Mouse (Mus musculus) Patski (cell line): Measurements from ENCODE around the gene Sdf4. TPM values are rescaled to one million over a fixed set of nuclear protein-coding genes. Genes with fewer than 3 reads are reported as not detected.

ENCODE experiments used
- ATAC-seq: fragments of 100-300 bp; one replicate; pipeline ENCODE4 v1.8.0; 2021
- CTCF ChIA-PET: fragments of 350-600 bp; sonication (Branson Sonifier 250); formaldehyde crosslinking; loops from one replicate; lab custom pipeline; 2022; ENCODE audit warnings: inconsistent platforms; lab: Charles Lee
- POLR2A ChIA-PET: fragments of 350-600 bp; sonication (Branson Sonifier 250); formaldehyde crosslinking; loops from one replicate; lab custom pipeline; 2022; ENCODE audit warnings: antibody characterized with exemption, inconsistent platforms; lab: Charles Lee
- DNase-seq: peaks from one replicate; pipeline ENCODE4 v3.0.0-alpha.2; 2011; ENCODE audit warnings: low read depth, low spot score
- H3K27me3 ChIP-seq: fragments of 371-371 bp; one replicate; pipeline ENCODE4 v1.5.1; 2021
- CTCF ChIP-seq: fragments of 100-300 bp; IDR thresholded peaks from one replicate; pipeline ENCODE4 v1.5.1; 2021
- in situ Hi-C: fragments of 300-500 bp; cut with MboI; formaldehyde crosslinking; loops from 3 replicates; pipeline ENCODE4 v1.11.1; 2018; ENCODE audit warnings: low pct_unique_long_range_greater_than_20kb, mixed read lengths
- polyA plus RNA-seq: library from polyadenylated mRNA; unstranded; gene quantifications from one replicate; pipeline ENCODE4 v1.2.3, GENCODE M21; 2021

Sdf4 gene
- polyA plus RNA-seq = 167 TPM

DNA sequence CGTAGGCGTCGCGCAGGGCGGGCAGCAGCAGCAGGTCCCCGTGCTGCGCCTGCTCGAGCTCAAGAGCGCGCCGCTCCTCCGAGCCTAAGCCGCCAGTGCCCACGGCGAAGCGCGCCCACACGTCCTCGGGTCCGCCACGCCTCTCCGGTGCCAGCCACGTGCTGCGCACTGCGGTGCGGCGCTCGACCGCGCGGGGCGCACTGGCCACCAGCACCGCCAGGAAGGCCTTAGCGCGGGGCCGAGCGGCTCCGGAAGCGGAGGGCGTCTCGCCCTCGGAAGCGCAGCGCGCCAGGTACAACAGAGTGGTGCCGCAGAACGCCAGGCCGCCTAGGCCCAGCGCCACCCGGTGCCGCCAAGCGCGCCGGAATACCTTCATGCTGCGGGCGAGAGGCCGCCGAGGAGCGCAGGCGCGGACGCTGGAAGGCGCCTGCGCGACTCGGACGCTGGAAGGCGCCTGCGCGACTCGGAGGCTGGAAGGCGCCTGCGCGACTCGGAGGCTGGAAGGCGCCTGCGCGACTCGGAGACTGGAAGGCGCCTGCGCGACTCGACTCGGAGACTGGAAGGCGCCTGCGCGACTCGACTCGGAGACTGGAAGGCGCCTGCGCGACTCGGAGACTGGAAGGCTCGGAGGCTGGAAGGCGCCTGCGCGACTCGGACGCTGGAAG lies at the start of gene Sdf4, which contains the start of gene B3galt6:
Gene Sdf4 (plus strand): TSS at position 632 of the 665 bp plus-strand sequence.
Gene B3galt6 (minus strand): TSS at position 409 of the 665 bp plus-strand sequence.
- CTCF ChIA-PET = no interaction called here
- POLR2A ChIA-PET = interaction anchor here (1.4 kb wide), 1 partner anchor 117 kb away, joined by 4 read pairs; no protein-coding TSS in a partner anchor
- DNase-seq (peak; percentile 49), ATAC-seq (peak; percentile 72)
- no peaks in the 10 kb centered on the region for H3K27me3 ChIP-seq
- TF ChIP-seq CTCF = no peak
- in situ Hi-C loops = no loop called here

DNA sequence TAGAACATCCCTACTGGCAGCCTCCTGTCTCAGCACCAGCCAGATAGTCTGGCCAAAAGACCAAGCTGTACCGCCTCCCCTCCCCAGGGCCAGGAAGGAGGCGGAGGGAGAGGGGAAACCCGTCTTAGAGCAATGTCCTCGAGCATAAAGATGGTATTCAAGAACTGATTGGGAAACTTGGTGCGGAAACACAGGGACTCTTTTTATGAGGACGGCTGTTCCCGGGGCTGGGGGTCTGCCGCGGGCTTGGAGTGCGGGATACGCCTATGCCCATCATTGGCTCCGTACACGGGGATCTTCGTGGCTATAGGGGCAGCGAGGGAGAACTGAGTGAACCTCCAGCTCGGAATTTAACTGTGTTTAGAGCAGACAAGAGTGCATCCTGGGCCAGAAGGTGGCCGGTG lies 49.6 kb upstream of the Sdf4 start:
- ATAC-seq (no peak), DNase-seq (no peak)
- POLR2A ChIA-PET = interaction anchor here (1.2 kb wide), 1 partner anchor 48 kb away, joined by 6 read pairs; no protein-coding TSS in a partner anchor
- H3K27me3 ChIP-seq = no peaks in the 10 kb centered on the region
- in situ Hi-C loops = loop anchor here (5.0 kb wide), 1 partner anchor 36 kb away; no protein-coding TSS in a partner anchor
- TF ChIP-seq CTCF = no peak
- CTCF ChIA-PET = no interaction called here

GRCm38 (mm10) chr4:155943534-155944249 lies 49.0 kb upstream of the Sdf4 start, which contains the start of gene Ube2j2:
Gene Ube2j2, plus strand, starts transcription at chr4:155943831.
- ChIA-PET CTCF (no interaction called here), POLR2A (interaction anchor here (1.2 kb wide), 1 partner anchor 49 kb away, joined by 6 read pairs; no protein-coding TSS in a partner anchor)
- peak; percentile 89 for ATAC-seq
- in situ Hi-C loops = loop anchor here (5.0 kb wide), 1 partner anchor 36 kb away; no protein-coding TSS in a partner anchor
- H3K27me3 ChIP-seq = no peaks in the 10 kb centered on the region
- peak; percentile 76 for DNase-seq
- TF ChIP-seq CTCF = no peak

DNA sequence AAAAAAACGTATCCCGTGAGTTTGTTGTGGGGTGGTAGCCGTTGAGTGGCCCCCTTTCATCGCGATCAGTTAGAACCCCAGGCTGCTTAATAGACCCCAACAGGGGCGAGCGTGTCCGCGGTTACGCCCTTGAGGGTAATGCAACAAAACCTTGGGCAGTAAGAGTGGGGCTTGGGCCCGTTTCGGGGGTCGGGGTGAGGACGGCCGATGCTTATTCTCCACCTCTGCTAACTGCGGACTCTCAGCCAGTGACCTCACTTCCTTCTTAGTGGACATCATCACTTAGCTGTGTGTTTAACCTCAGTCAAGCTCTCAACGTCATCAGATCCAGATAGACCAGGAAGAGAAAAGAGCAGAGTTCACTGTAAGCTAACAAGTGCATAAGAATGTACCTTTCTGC lies 48.4 kb upstream of the Sdf4 start:
- in situ Hi-C loops = loop anchor here (5.0 kb wide), 1 partner anchor 37 kb away; no protein-coding TSS in a partner anchor
- DNase-seq (no peak), ATAC-seq (no peak)
- ChIA-PET CTCF (no interaction called here), POLR2A (interaction anchor here (0.7 kb wide), 1 partner anchor 11 kb away, joined by 3 read pairs; no protein-coding TSS in a partner anchor)
- no peak for TF ChIP-seq CTCF
- no peaks in the 10 kb centered on the region for H3K27me3 ChIP-seq

- DNase-seq (no peak), ATAC-seq (no peak)
- no peaks in the 10 kb centered on the region for H3K27me3 ChIP-seq
- in situ Hi-C loops = no loop called here
- ChIA-PET CTCF (interaction anchor here (1.3 kb wide), 1 partner anchor 39 kb away, joined by 4 read pairs; no protein-coding TSS in a partner anchor), POLR2A (no interaction called here)
- TF ChIP-seq CTCF = no peak
Observed at GRCm38 (mm10) chr4:155947094-155947493, 45.6 kb upstream of the Sdf4 start.

- ATAC-seq = no peak
- CTCF ChIA-PET = no interaction called here
- DNase-seq = no peak
- in situ Hi-C loops = no loop called here
- no peaks in the 10 kb centered on the region for H3K27me3 ChIP-seq
- no peak for TF ChIP-seq CTCF
- POLR2A ChIA-PET = interaction anchor here (0.6 to 0.7 kb wide), 2 partner anchors 11 to 153 kb away, joined by 3 read pairs; no protein-coding TSS in a partner anchor
Observed at GRCm38 (mm10) chr4:155955491-155955890, 37.2 kb upstream of the Sdf4 start.

- no peak for TF ChIP-seq CTCF
- CTCF ChIA-PET = interaction anchor here (0.6 to 1.9 kb wide), 10 partner anchors 9 to 236 kb away, joined by 3 to 9 read pairs (median 3); no protein-coding TSS in a partner anchor
- ATAC-seq = no peak
- DNase-seq = no peak
- POLR2A ChIA-PET = no interaction called here
- no peaks in the 10 kb centered on the region for H3K27me3 ChIP-seq
- in situ Hi-C loops = no loop called here
Observed at GRCm38 (mm10) chr4:155959275-155959674, 33.4 kb upstream of the Sdf4 start.

DNA sequence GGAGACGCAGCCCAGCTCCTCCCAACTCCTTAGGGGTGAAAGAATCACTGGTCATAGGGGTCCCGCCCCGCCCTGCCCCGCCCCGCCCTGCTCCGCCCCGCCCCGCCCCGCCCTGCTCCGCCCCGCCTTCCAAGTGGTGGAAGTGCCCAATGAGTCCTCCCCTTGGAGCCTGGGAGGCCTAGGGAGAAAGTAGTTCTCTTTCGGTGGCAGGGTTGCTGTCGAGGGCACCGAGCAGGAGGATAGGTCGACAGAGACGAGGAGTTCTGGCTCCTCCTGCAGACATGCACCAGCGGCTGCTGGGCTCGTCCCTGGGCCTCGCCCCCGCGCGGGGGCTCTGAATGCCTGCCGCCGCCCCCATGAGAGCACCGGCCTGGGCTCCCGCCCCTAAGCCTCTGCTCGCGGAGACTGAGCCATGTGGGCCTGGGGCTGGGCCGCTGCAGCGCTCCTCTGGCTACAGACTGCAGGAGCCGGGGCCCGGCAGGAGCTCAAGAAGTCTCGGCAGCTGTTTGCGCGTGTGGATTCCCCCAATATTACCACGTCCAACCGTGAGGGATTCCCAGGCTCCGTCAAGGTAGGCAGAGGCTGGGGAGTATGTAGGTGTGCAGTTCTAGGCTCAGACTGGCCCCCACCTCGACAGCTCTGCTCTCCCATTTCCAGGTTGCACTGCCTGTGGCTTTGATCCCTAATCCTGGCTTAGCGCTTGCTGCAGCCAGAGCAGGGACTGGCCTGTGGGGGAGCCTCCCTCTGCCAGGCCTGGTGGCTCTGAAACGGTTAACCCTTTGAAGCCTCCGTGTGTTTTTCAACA lies 30.3 kb upstream of the Sdf4 start, which contains the start of gene C1qtnf12:
Gene C1qtnf12 (plus strand): TSS at position 152 of the 805 bp plus-strand sequence.
- ChIA-PET POLR2A (no interaction called here), CTCF (no interaction called here)
- no peak for DNase-seq
- TF ChIP-seq CTCF = no peak
- H3K27me3 ChIP-seq = no peaks in the 10 kb centered on the region
- in situ Hi-C loops = loop anchor here (10.0 kb wide), 1 partner anchor 172 kb away; the partner anchor contains the start of gene Rnf223
- ATAC-seq = no peak

DNA sequence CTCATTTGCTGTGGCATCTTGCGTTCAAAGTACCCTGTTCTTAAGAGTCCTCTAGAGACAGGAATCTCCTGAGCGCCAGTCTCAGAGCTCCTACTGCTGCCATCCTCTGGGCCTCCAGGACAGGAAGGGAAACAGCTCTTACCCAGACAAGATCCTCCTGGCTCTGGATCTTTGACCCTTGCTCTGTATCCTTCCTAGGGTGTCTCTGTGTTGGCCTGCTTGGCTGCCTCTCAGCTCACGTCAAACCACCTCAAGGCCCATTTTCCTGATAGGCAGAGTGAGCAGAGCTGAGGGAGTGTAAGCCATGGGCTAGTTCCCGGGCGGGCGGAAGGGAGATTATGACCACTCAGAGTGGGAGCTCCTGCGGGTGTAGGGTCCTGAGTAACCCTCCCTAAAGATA lies 29.6 kb upstream of the Sdf4 start:
- TF ChIP-seq CTCF = no peak
- ATAC-seq = no peak
- in situ Hi-C loops = loop anchor here (10.0 kb wide), 1 partner anchor 172 kb away; the partner anchor contains the start of gene Rnf223
- POLR2A ChIA-PET = no interaction called here
- H3K27me3 ChIP-seq = no peaks in the 10 kb centered on the region
- CTCF ChIA-PET = no interaction called here
- no peak for DNase-seq
